Mouse (Mus musculus): ENCODE results near the gene Kctd17. TPM values are rescaled to one million over a fixed set of nuclear protein-coding genes. Genes with fewer than 3 reads are reported as not detected.

Kctd17 gene
- polyA plus RNA-seq, 1 experiment from 2014 or later, result 22.5 TPM

DNA sequence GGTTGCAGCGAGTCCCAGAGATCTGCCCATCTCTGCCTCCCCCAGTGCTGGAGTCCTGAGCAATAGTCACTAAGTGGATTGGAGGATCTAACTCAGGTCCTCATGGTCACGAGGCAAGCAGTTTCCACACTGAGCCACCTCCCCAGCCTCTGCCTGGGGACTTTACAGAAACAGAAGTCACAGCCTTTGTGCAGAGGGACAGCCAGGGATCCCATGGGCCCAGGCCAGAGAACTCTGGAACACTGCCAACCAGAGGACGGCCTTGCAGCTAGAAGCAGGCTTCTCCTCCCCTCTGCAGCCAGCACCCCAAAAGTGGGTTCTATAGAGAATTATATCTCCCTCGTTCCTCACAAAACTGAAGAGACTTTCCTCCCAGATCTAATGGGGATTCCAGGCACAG, 26.4 kb upstream of the Kctd17 start:
- no peaks in the 10 kb centered on the region for H3K9me3 ChIP-seq
- peak overlapping the region; percentile 52 for H3K9ac ChIP-seq
- H3K27ac ChIP-seq (replicated peaks), result peak overlapping the region; percentile 61
- H3K4me1 ChIP-seq, result peaks cover 53% of the 10 kb centered on the region
- no peaks in the 10 kb centered on the region for H3K27me3 ChIP-seq (replicated peaks)
- no peak for ATAC-seq (ENCODE audit: extremely low read depth, insufficient number of reproducible peaks, low FRiP score, low TSS enrichment)
- H3K4me2 ChIP-seq, result no peak overlapping the region
- H3K4me3 ChIP-seq, result no peak overlapping the region
- no peaks in the 10 kb centered on the region for H3K36me3 ChIP-seq
- WGBS, result 37% methylated on average over 4 of the region's 4 CpGs

DNA sequence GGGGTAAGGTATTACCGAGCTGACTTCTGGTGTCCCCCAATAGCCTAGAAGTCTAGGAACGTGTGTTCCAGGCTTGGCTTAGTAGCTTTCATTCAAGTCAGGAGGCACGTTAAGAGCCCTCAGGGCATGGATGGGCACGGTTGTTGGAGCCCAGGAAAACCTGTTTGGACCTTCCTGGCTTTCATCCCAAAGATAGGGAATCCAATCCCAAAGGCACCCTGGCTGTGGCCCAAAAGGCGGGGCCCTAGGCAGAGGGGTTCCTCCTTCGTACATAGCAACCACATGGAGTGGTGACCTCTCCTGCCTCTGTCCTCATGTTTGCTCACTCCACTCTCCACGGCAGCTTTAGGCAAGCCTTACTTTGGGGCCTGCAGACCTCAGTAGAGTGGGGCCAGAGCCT, 25.9 kb upstream of the Kctd17 start:
- WGBS, result 66% methylated on average over 7 of the region's 7 CpGs
- H3K4me3 ChIP-seq, result no peak overlapping the region
- peaks cover 58% of the 10 kb centered on the region for H3K4me1 ChIP-seq
- H3K27me3 ChIP-seq (replicated peaks), result no peaks in the 10 kb centered on the region
- ATAC-seq (ENCODE audit: extremely low read depth, insufficient number of reproducible peaks, low FRiP score, low TSS enrichment), result no peak
- no peaks in the 10 kb centered on the region for H3K36me3 ChIP-seq
- H3K27ac ChIP-seq (replicated peaks), result peak overlapping the region; percentile 61
- no peak overlapping the region for H3K4me2 ChIP-seq
- H3K9ac ChIP-seq, result no peak overlapping the region
- no peaks in the 10 kb centered on the region for H3K9me3 ChIP-seq

DNA sequence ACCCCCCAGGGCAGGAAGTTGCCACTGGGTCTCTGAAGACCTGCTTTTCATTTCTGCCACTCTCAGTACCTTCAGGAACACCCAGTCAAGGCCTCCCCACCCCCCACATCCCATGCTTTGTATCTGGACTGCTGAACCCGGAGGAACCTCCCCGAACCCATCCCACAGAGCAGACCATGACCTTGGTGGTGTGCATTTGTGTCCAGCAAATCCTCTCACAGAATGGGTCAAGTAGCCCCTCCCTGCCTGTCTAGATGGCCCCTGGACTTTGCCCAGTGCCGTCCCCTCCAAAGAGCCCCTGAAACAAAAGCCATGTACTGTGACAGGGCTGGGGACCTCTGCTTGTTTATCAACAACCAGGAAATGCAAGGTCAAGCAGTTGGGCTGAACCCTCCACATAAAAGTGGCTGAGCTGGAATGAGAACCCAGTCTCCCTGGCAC, 25.0 kb upstream of the Kctd17 start:
- no peaks in the 10 kb centered on the region for H3K36me3 ChIP-seq
- peaks cover 62% of the 10 kb centered on the region for H3K4me1 ChIP-seq
- H3K4me2 ChIP-seq, result peak overlapping the region; percentile 97
- H3K9me3 ChIP-seq, result no peaks in the 10 kb centered on the region
- peak overlapping the region; percentile 69 for H3K27ac ChIP-seq (replicated peaks)
- peak overlapping the region; percentile 34 for H3K9ac ChIP-seq
- H3K4me3 ChIP-seq, result no peak overlapping the region
- H3K27me3 ChIP-seq (replicated peaks), result peaks cover 7% of the 10 kb centered on the region
- ATAC-seq (ENCODE audit: extremely low read depth, insufficient number of reproducible peaks, low FRiP score, low TSS enrichment), result no peak
- 46% methylated on average over 3 of the region's 3 CpGs for WGBS

DNA sequence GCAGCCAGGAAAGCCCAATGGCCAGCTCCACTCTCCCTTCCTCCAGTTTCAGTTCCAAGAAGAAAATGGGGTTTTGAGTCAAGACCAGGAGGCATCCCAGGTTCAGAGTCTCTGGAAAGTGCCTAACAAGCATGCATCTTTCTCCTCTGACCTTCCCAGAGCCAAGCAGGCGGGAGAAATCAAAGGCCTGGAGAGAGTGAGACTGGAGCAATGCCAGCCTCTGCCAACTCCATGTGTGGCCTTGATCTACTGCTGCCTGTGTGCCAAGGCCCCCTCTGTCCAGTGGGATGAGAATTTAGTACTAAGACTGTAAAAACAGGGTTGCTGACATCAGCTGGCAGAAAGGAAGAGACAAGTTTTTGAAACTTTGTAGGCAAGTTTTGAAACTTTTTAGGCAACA, 24.5 kb upstream of the Kctd17 start:
- 40% methylated on average over 1 of the region's 1 CpGs for WGBS
- Histone ChIP-seq H3K4me2 (peak overlapping the region; percentile 97), H3K36me3 (no peaks in the 10 kb centered on the region), H3K4me3 (no peak overlapping the region), H3K4me1 (peaks cover 62% of the 10 kb centered on the region), H3K9me3 (no peaks in the 10 kb centered on the region), H3K9ac (peak overlapping the region; percentile 34), H3K27ac (replicated peaks) (peak overlapping the region; percentile 69), H3K27me3 (replicated peaks) (peaks cover 13% of the 10 kb centered on the region)
- no peak for ATAC-seq (ENCODE audit: extremely low read depth, insufficient number of reproducible peaks, low FRiP score, low TSS enrichment)

DNA sequence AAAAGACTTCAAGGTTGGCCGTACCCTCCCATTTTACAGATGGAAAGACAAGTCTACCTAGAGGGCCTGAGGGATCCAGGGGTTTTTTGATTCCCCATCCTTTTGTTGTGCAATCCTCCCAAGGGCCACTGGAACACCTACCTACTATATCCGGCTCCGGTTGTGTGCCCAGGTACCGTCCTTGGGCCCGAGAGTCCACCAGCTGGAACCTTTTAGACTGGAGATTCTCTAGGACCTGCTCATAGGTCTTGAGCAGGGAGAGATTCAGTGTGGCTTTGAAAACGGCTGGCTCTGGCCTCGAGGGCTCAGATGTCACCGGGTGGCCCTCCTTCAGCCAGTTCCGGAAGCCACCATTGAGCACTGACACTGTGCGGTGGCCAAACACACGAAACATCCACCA, 23.3 kb upstream of the Kctd17 start:
- peak overlapping the region; percentile 97 for H3K4me2 ChIP-seq
- WGBS, result 47% methylated on average over 11 of the region's 11 CpGs
- peak overlapping the region; percentile 88 for H3K9ac ChIP-seq
- peak overlapping the region; percentile 82 for H3K4me3 ChIP-seq
- H3K27ac ChIP-seq (replicated peaks), result no peak overlapping the region
- H3K27me3 ChIP-seq (replicated peaks), result peaks cover 25% of the 10 kb centered on the region
- H3K36me3 ChIP-seq, result no peaks in the 10 kb centered on the region
- peaks cover 69% of the 10 kb centered on the region for H3K4me1 ChIP-seq
- H3K9me3 ChIP-seq, result no peaks in the 10 kb centered on the region
- no peak for ATAC-seq (ENCODE audit: extremely low read depth, insufficient number of reproducible peaks, low FRiP score, low TSS enrichment)

DNA sequence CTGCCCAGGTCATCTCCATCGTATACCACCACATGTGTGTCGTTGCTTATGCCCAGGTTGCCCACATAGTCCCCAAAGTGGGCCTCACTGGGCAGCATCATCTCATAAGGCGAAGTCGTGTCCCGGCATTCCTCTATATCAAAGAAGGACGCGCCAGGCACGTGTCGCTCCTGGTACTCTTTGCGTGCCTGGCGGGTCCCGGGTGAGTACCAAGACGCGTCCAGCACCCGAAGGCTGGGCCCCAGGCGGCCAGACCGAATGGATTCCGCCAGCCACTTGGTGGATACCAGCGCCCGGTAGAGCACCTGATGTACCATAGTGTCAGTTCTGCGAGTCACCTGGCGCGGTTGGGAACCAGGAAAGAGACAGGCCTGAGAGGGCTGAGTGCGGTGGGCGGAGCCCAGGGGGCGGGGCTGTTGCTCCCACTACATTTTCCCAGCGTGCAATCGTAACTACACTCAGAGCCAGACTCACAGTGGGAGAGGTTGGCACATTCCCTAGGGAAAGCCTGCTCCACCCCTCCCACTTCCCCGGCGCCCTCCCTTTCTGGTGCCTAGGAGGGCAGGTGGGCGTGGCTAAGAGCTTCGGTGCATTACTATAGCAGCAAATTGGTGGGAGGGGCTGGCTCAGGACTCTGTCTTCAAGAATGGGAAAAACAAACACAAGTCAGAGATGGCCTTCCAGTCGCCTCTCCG, 22.7 kb upstream of the Kctd17 start, which contains the start of gene Tst:
Gene Tst (minus strand): TSS at position 391 of the 695 bp plus-strand sequence.
- Histone ChIP-seq H3K27ac (replicated peaks) (peak within 1 kb of the TSS; percentile 97), H3K36me3 (no peaks in the 10 kb centered on the region), H3K9ac (peak within 1 kb of the TSS; percentile 88), H3K9me3 (no peaks in the 10 kb centered on the region), H3K4me2 (peak within 1 kb of the TSS; percentile 97), H3K27me3 (replicated peaks) (peaks cover 30% of the 10 kb centered on the region), H3K4me3 (peak within 1 kb of the TSS; percentile 82), H3K4me1 (peaks cover 74% of the 10 kb centered on the region)
- WGBS, result 3% methylated on average over 34 of the region's 34 CpGs
- peak; percentile 51 for ATAC-seq (ENCODE audit: extremely low read depth, insufficient number of reproducible peaks, low FRiP score, low TSS enrichment)

DNA sequence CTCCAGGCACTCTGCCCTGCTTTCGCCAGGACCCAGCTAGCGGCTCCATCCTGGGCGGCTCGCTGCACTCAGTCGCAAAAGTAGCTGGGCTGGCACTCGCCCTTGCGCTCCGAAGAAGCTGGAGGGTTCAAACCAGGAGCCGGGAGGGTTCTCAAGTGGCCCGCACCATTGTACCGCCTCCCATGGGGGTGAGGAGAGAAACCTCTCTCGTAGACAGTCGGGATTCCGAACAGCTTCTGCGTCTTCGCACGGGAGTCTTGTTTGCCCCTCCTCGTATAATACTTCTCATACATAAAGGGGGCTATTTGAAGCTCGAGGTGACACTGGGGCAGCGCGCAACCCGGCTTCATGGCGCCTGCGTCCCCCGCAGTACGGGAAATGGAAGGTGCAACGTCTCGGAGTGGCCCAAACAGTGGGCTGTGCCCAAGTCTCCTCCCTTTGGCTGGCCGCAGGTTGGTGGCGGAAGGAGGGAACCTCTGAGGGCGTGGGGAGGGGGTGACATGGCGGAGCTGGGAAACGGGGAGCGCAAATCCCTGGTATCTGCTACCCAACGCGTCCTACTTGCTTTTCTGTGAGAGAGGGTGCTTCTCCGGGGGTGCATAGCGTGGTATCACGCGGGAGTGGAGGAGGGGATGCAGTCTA, 21.9 kb upstream of the Kctd17 start, which contains the start of gene Mpst:
Gene Mpst (plus strand): TSS at position 124 of the 642 bp plus-strand sequence.
- Histone ChIP-seq H3K27ac (replicated peaks) (peak within 1 kb of the TSS; percentile 97), H3K4me3 (peak within 1 kb of the TSS; percentile 82), H3K4me2 (peak within 1 kb of the TSS; percentile 97), H3K4me1 (peaks cover 70% of the 10 kb centered on the region), H3K9ac (peak within 1 kb of the TSS; percentile 88), H3K9me3 (no peaks in the 10 kb centered on the region), H3K36me3 (no peaks in the 10 kb centered on the region), H3K27me3 (replicated peaks) (peaks cover 38% of the 10 kb centered on the region)
- ATAC-seq (ENCODE audit: extremely low read depth, insufficient number of reproducible peaks, low FRiP score, low TSS enrichment), result peak; percentile 78
- WGBS, result under 1% methylated on average over 40 of the region's 40 CpGs

DNA sequence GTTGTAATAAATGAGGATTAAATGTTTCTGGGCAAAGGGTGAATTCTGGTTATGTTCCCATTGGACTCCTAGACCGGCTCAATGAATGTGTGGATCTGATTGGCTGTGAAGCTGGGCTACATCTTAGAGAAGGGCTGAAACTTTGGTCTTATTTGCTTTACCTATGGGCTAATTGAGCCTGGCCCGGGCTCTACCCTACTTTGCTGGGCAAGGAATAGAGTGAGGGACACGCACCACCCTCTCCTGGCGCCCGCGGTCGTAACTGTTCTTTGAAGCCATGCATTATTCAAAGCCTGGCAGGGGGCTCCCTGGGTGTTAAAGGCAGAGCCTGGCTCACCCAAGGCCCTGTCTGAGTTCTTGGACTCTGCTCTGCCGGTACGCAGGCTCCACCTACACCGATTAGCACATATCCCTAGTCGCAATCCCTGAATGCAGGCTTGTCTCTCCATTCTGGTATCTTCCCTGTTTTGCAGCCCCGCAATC, 18.8 kb upstream of the Kctd17 start:
- no peaks in the 10 kb centered on the region; the same call in 1 of the 2 replicates for H3K36me3 ChIP-seq
- no peaks in the 10 kb centered on the region for H3K9me3 ChIP-seq
- H3K27me3 ChIP-seq (replicated peaks), result peaks cover 42% of the 10 kb centered on the region
- 15% methylated on average over 12 of the region's 12 CpGs for WGBS
- peak overlapping the region; percentile 66 for H3K9ac ChIP-seq
- peak overlapping the region; percentile 65 for H3K4me2 ChIP-seq
- peak overlapping the region; percentile 38 for H3K4me3 ChIP-seq
- no peak for ATAC-seq (ENCODE audit: extremely low read depth, insufficient number of reproducible peaks, low FRiP score, low TSS enrichment)
- H3K27ac ChIP-seq (replicated peaks), result no peak overlapping the region
- peaks cover 51% of the 10 kb centered on the region for H3K4me1 ChIP-seq

DNA sequence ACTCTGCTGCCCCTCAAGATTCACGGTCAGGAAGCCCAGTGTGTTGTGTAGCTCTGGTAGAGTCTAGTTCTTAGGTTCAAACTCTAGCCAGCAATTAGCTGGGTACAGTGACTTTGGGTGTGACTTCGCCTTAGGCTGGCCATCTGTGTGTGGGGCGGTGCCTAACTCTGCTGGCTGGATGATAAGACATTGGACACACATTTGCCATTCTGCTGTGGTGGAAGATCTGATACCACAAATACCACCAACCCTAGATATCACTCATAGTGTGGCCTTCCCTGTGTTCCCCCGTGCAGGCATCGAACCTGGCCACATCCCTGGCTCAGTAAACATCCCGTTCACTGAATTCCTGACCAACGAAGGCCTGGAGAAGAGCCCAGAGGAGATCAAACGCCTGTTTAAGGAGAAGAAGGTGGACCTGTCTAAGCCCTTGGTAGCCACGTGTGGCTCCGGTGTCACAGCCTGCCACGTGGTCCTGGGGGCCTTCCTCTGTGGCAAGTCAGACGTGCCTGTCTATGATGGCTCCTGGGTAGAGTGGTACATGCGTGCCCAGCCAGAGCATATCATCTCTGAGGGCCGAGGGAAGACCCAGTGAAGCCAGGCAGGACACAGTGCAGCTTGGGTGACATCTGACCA, 15.2 kb upstream of the Kctd17 start:
- H3K9me3 ChIP-seq, result no peaks in the 10 kb centered on the region
- 77% methylated on average over 14 of the region's 14 CpGs for WGBS
- H3K4me3 ChIP-seq, result no peak overlapping the region
- no peaks in the 10 kb centered on the region; the same call in 1 of the 2 replicates for H3K36me3 ChIP-seq
- H3K4me2 ChIP-seq, result peak overlapping the region; percentile 22
- no peak overlapping the region for H3K9ac ChIP-seq
- peaks cover 28% of the 10 kb centered on the region for H3K4me1 ChIP-seq
- peaks cover 36% of the 10 kb centered on the region for H3K27me3 ChIP-seq (replicated peaks)
- no peak overlapping the region for H3K27ac ChIP-seq (replicated peaks)
- no peak for ATAC-seq (ENCODE audit: extremely low read depth, insufficient number of reproducible peaks, low FRiP score, low TSS enrichment)

DNA sequence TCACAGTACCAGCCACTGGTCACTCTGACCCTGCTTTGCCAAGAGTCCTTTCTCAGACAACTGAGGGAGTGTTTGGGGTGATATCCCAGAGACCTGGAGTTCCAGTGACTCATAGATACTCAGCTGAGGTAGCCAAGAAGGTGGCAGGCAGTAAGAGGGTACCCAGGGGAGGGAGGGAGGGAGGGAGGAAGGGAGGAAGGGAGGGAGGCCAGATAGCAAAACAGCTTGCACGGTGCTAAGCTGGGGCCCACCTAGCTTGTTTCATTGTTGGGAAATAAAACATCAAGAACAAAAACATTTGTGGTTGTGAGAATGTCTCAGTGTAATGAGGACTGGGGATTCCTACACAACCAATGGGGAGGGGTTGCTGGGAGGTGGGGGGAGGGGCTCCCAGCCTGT, 14.6 kb upstream of the Kctd17 start:
- H3K4me2 ChIP-seq, result no peak overlapping the region
- H3K27ac ChIP-seq (replicated peaks), result no peak overlapping the region
- no peaks in the 10 kb centered on the region for H3K9me3 ChIP-seq
- H3K4me3 ChIP-seq, result no peak overlapping the region
- H3K4me1 ChIP-seq, result peaks cover 28% of the 10 kb centered on the region
- 36% methylated on average over 1 of the region's 1 CpGs for WGBS
- no peaks in the 10 kb centered on the region; the same call in 1 of the 2 replicates for H3K36me3 ChIP-seq
- H3K9ac ChIP-seq, result no peak overlapping the region
- no peak for ATAC-seq (ENCODE audit: extremely low read depth, insufficient number of reproducible peaks, low FRiP score, low TSS enrichment)
- H3K27me3 ChIP-seq (replicated peaks), result peaks cover 31% of the 10 kb centered on the region

DNA sequence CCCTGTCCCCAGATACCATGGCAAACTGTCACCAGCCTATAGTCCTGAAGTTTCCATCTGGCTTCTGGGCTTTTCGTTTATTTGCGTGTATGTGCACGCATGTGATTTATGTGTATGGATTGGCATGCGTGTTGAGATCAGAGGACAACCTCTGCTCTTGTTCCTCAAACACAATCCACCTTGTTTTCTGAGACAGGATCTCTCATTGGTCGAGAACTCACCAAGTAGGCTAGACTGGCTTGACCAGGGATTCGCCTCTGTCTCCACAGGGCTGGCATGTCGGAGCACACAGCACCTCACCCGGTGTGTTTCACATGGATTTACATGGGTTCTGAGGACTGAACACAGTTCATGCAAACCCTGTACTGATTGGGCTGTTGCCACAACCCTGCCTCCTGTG, 14.2 kb upstream of the Kctd17 start:
- WGBS, result 89% methylated on average over 8 of the region's 8 CpGs
- ATAC-seq (ENCODE audit: extremely low read depth, insufficient number of reproducible peaks, low FRiP score, low TSS enrichment), result no peak
- Histone ChIP-seq H3K4me2 (no peak overlapping the region), H3K9me3 (no peaks in the 10 kb centered on the region), H3K27me3 (replicated peaks) (peaks cover 27% of the 10 kb centered on the region), H3K27ac (replicated peaks) (no peak overlapping the region), H3K4me1 (peaks cover 28% of the 10 kb centered on the region), H3K4me3 (no peak overlapping the region), H3K36me3 (no peaks in the 10 kb centered on the region; the same call in 1 of the 2 replicates), H3K9ac (no peak overlapping the region)

All from heart, embryonic 13.5 days (tissue).